ENCODE assay signal across 13 mouse cellular contexts in the genomic region with DNA sequence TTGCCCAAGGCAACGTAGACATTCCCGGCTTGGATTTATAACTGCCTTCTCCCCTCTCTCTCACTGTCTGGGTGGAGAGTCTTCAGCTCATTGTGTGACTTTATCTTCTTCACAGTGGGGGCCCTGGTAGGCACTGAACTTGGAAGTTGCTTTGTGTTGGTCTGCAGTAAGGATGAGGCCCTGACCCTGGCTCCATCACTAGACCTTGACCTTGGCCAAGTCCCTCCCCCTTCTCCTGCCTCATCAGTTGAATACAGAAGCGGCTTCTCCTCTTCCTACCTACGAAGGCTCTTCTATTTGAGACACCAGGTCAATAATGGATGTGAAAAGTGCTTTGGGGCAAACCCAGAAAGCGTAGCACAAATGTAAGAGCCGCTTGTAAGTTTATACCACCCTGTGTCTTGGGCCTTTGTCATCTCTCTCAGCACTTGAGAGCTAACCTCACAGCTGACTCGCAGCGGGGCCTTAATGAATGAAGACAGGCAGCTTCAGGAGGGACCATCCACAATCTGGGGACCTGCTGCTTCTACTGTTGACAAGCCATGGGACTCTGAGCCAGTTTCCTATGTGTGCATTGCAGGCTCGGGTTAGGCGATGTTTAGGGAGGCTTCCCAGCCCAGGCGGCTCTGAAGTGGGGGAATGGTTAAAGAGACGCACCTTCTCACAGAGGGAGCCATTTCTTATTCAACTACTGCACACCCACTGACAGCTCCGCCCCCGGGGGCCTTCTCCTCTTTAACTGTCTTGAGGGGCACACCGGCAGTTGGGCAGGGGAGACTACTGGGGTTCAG. TPM values are rescaled to one million over a fixed set of nuclear protein-coding genes. Genes with fewer than 3 reads are reported as not detected.
DNase-seq lines count a peak whose midpoint lies in the region; ATAC-seq and TF ChIP-seq lines count a peak whose summit lies in the region.
"Had no signal": no experiment of that assay in that cellular context is flagged by ENCODE, and none has a peak within 500 bp of the region (broad histone marks: within the 10 kb centered on the region; RNA-seq: fewer than 3 reads in every experiment).

No protein-coding gene starts in this region.

- H3K9me3 ChIP-seq in kidney, embryonic 15.5 days (replicated peaks), result no peaks in the 10 kb centered on the region
- no peaks in the 10 kb centered on the region for H3K9me3 ChIP-seq in midbrain, postnatal 0 days (ENCODE audit: low read length)

- peak; percentile 34 for DNase-seq in cerebellum, adult 8-10 months
- no peak for DNase-seq in cerebellum, postnatal 4 days (ENCODE audit: low spot score in 2 of 2)
- DNase-seq in kidney, postnatal 10 days, result no peak
- DNase-seq in brain, embryonic 14.5 days (ENCODE audit: low read depth), result peak; percentile 16
- no peak for DNase-seq in midbrain, postnatal 0 days (ENCODE audit: low spot score)
- no peak for DNase-seq in left cerebral cortex, postnatal 14 days (ENCODE audit: low spot score in 2 of 2)
- DNase-seq in lung, adult 18-20 months, result no peak
- DNase-seq: lung, embryonic 14.5 days; right cerebral cortex, postnatal 4 days; thymus, postnatal 14 days had no signal

- ATAC-seq in kidney, embryonic 15.5 days (replicated peaks; ENCODE audit: low FRiP score), result no peak
- no peak for ATAC-seq in midbrain, postnatal 0 days (ENCODE audit: low FRiP score)

- H3K27ac ChIP-seq in kidney, embryonic 15.5 days, result peak overlapping the region; percentile 97; the same call in 1 of the 2 replicates
- peak overlapping the region; percentile 18; the same call in 1 of the 2 replicates for H3K27ac ChIP-seq in midbrain, postnatal 0 days (ENCODE audit: low read depth, low read length)

- H3K9ac ChIP-seq in kidney, embryonic 15.5 days, result no peak overlapping the region
- no peak overlapping the region for H3K9ac ChIP-seq in midbrain, postnatal 0 days (replicated peaks; ENCODE audit: low read length, poor library complexity, severe bottlenecking)
- H3K9ac ChIP-seq: lung, embryonic 14.5 days had no signal

- whole genome bisulfite sequencing in kidney, embryonic 15.5 days, result 42% methylated on average over 15 of the region's 15 CpGs
- WGBS in midbrain, postnatal 0 days, result 33% methylated on average over 15 of the region's 15 CpGs

- TF ChIP-seq CTCF in brain, embryonic 14.5 days (IDR thresholded peaks at IDR 0.05; ENCODE audit: borderline replicate concordance, extremely low read depth, insufficient read depth, insufficient read length), result no peak
- no peak for TF ChIP-seq CTCF in midbrain, postnatal 0 days (IDR thresholded peaks at IDR 0.05)

- H3K36me3 ChIP-seq in kidney, embryonic 15.5 days, result no peaks in the 10 kb centered on the region
- no peaks in the 10 kb centered on the region for H3K36me3 ChIP-seq in midbrain, postnatal 0 days (ENCODE audit: insufficient read depth, low read length)

- no peak overlapping the region for H3K4me3 ChIP-seq in kidney, embryonic 15.5 days (replicated peaks)
- H3K4me3 ChIP-seq in midbrain, postnatal 0 days (ENCODE audit: low read depth, low read length), result no peak overlapping the region

- no peak for TF ChIP-seq POLR2A in brain, embryonic 14.5 days (IDR thresholded peaks at IDR 0.05; ENCODE audit: borderline replicate concordance, extremely low read depth, insufficient read depth, insufficient read length, poor library complexity, severe bottlenecking)

- no peak overlapping the region for H3K4me2 ChIP-seq in kidney, embryonic 15.5 days
- peak overlapping the region; percentile 95; the same call in 1 of the 2 replicates for H3K4me2 ChIP-seq in midbrain, postnatal 0 days (ENCODE audit: low read depth, low read length, poor library complexity, severe bottlenecking)

- peaks cover 11% of the 10 kb centered on the region for H3K27me3 ChIP-seq in kidney, embryonic 15.5 days
- no peaks in the 10 kb centered on the region for H3K27me3 ChIP-seq in midbrain, postnatal 0 days (ENCODE audit: insufficient read depth, low read length)

- intact Hi-C loops in left cerebral cortex, postnatal 14 days (cut with DNase I), result no loop called here

- H3K4me1 ChIP-seq in kidney, embryonic 15.5 days, result peaks cover 44% of the 10 kb centered on the region
- H3K4me1 ChIP-seq in midbrain, postnatal 0 days (ENCODE audit: insufficient read depth, low read length), result peaks cover 5% of the 10 kb centered on the region; the same call in 1 of the 2 replicates

RNA-seq across cellular contexts. Expression of a gene that starts 1.6 kb away (rescaled TPM):
- polyA plus RNA-seq in kidney, embryonic 15.5 days (2015; fragmentation: Nextera tagmentation; extraction: Ambion mirVana), result 7.6 and 8.3 TPM in 2 replicates
- polyA plus RNA-seq in brain, embryonic 14.5 days (2012; rRNA removed), result 28.3 and 37.4 TPM in 2 replicates
- 50.9 and 55.6 TPM in 2 replicates for total RNA-seq in midbrain, postnatal 0 days (2014; rRNA removed)
- 25.0 and 29.2 TPM in 2 replicates for polyA plus RNA-seq in midbrain, postnatal 0 days (2015; fragmentation: Nextera tagmentation; extraction: Ambion mirVana)
- total RNA-seq in left cerebral cortex, postnatal 14 days (2021), result 100 to 1,000 TPM; 755 to 854 TPM

RNA-seq across cellular contexts. Expression of a gene that starts 18.0 kb away (rescaled TPM):
- polyA plus RNA-seq in kidney, embryonic 15.5 days (2015; fragmentation: Nextera tagmentation; extraction: Ambion mirVana), result 21.6 and 23.8 TPM in 2 replicates
- polyA plus RNA-seq in brain, embryonic 14.5 days (2012; rRNA removed), result 14.5 and 19.6 TPM in 2 replicates
- 32.6 and 35.2 TPM in 2 replicates for total RNA-seq in midbrain, postnatal 0 days (2014; rRNA removed)
- 17.6 and 19.2 TPM in 2 replicates for polyA plus RNA-seq in midbrain, postnatal 0 days (2015; fragmentation: Nextera tagmentation; extraction: Ambion mirVana)
- total RNA-seq in left cerebral cortex, postnatal 14 days (2021), result 10 to 100 TPM; 50.5 to 55.9 TPM

RNA-seq across cellular contexts. Expression of a gene that starts 56.2 kb away (rescaled TPM):
- polyA plus RNA-seq in kidney, embryonic 15.5 days (2015; fragmentation: Nextera tagmentation; extraction: Ambion mirVana), result not detected in 2 replicates
- polyA plus RNA-seq in brain, embryonic 14.5 days (2012; rRNA removed), result 2.9 and 4.3 TPM in 2 replicates
- total RNA-seq in midbrain, postnatal 0 days (2014; rRNA removed), result 18.7 and 24.0 TPM in 2 replicates
- polyA plus RNA-seq in midbrain, postnatal 0 days (2015; fragmentation: Nextera tagmentation; extraction: Ambion mirVana), result 20.1 and 21.6 TPM in 2 replicates
- total RNA-seq in left cerebral cortex, postnatal 14 days (2021), result 10 to 100 TPM; 33.9 TPM
- total RNA-seq: gastrocnemius, adult 18-20 months; megakaryocyte-erythroid progenitor cell, adult 5-6 weeks had no signal
- polyA plus RNA-seq: lung, embryonic 14.5 days had no signal

Comparison
In these comparisons a context has a peak if more than half of its experiments do, and no peak if none do; other contexts are left out.
1. DNase-seq: peak in cerebellum, adult 8-10 months (single experiment) and brain, embryonic 14.5 days (single experiment); none in cerebellum, postnatal 4 days (0 of 2), kidney, postnatal 10 days (single experiment), midbrain, postnatal 0 days (single experiment), left cerebral cortex, postnatal 14 days (0 of 2) and lung, adult 18-20 months (0 of 2).